Mouse (Mus musculus) embryonic facial prominence, embryonic 12.5 days (tissue): ENCODE results near the gene Akr1cl. TPM values are rescaled to one million over a fixed set of nuclear protein-coding genes. Genes with fewer than 3 reads are reported as not detected.

Experiments
- ATAC-seq: fragments of 200-750 bp; cut with Nextera tagmentation; 2 replicates; pipeline ENCODE4 v1.8.0; 2017; ENCODE audit not compliant: insufficient number of reproducible peaks, insufficient read depth, low FRiP score, low TSS enrichment
- H3K27ac ChIP-seq: fragments of 300-500 bp; sonication (generic); 2 replicates; pipeline ENCODE4 v1.5.1; 2016; ENCODE audit warnings: mild to moderate bottlenecking
- H3K27me3 ChIP-seq: fragments of 300-500 bp; sonication (generic); 2 replicates; pipeline ENCODE4 v1.6.1; 2016; ENCODE audit warnings: mild to moderate bottlenecking, moderate library complexity
- H3K36me3 ChIP-seq: fragments of 300-500 bp; sonication (generic); 2 replicates; pipeline ENCODE4 v1.6.1; 2016; ENCODE audit warnings: mild to moderate bottlenecking
- H3K4me1 ChIP-seq: fragments of 300-500 bp; sonication (generic); 2 replicates; pipeline ENCODE4 v1.6.1; 2016
- H3K4me2 ChIP-seq: fragments of 300-500 bp; sonication (generic); replicated peaks from 2 replicates; pipeline ENCODE4 v1.6.1; 2016; ENCODE audit warnings: mild to moderate bottlenecking, moderate library complexity
- H3K4me3 ChIP-seq: fragments of 300-500 bp; sonication (generic); 2 replicates; pipeline ENCODE4 v1.5.1; 2016; ENCODE audit warnings: mild to moderate bottlenecking
- H3K9ac ChIP-seq: fragments of 300-500 bp; sonication (generic); 2 replicates; pipeline ENCODE4 v1.6.1; 2016; ENCODE audit warnings: mild to moderate bottlenecking, moderate library complexity
- H3K9me3 ChIP-seq: fragments of 300-500 bp; sonication (generic); 2 replicates; pipeline ENCODE4 v1.6.1; 2016; ENCODE audit warnings: mild to moderate bottlenecking, moderate library complexity
- WGBS: fragments of 180-500 bp; shearing (Covaris S2); methylation state at CpG from one replicate; pipeline ENCODE4 v1.1.7; 2016; 5-methylcytosine and 5-hydroxymethylcytosine counted together
- polyA plus RNA-seq: library from polyadenylated mRNA; unstranded; fragments of >200 nt; fragmentation: Nextera tagmentation; extraction: Ambion mirVana; gene quantifications from 2 replicates; pipeline ENCODE4 v1.2.1, GENCODE M21; 2016

Akr1cl gene
- polyA plus RNA-seq, 1 experiment from 2014 or later = 0.50 TPM

DNA sequence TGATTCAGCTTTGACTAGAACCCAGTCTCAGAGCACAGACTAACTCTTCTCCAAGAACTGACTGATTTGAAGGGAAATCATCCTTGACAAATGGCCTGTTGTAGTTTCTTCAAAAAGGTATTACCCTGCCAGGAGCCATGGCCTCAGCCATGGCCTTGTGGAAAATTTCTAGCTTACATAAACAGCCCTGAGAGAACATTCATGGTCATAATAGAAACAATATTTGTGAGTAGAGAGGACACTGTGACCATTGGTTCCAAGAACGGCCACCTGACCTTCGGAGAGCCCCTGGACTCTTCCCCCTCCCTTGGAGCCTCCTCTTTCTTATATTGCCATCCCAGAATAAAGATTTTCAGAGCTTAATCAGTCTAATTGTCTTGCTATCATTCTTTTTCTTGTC is 10.9 kb upstream of the Akr1cl start:
- H3K9ac ChIP-seq = no peak overlapping the region
- no peaks in the 10 kb centered on the region for H3K36me3 ChIP-seq
- no peaks in the 10 kb centered on the region for H3K27me3 ChIP-seq
- ATAC-seq = no peak
- H3K4me1 ChIP-seq = no peaks in the 10 kb centered on the region
- no peaks in the 10 kb centered on the region for H3K9me3 ChIP-seq
- no peak overlapping the region for H3K4me2 ChIP-seq
- 87% methylated on average over 2 of the region's 2 CpGs for WGBS
- H3K27ac ChIP-seq = no peak overlapping the region
- H3K4me3 ChIP-seq = no peak overlapping the region

DNA sequence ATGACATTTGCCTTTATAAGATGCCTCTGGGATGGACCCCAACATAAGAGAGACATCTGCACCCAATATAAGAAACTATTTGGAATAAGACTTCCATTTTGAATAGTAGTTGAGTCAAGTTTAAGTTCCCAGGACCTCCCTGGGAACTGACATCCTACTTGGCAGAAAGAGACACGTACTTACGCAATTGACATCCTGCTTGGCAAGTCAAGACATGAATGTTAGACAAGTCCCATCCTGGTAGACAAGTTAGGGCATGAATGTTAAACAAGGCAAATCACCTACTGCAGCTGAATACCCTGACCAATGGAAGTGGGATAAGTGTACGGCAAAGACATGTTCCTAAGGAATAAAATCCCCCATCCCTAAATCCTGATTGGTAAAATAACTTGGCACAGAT is 9.3 kb upstream of the Akr1cl start:
- H3K27me3 ChIP-seq = no peaks in the 10 kb centered on the region
- H3K4me3 ChIP-seq = no peak overlapping the region
- H3K9me3 ChIP-seq = no peaks in the 10 kb centered on the region
- H3K27ac ChIP-seq = no peak overlapping the region
- no peak overlapping the region for H3K9ac ChIP-seq
- H3K36me3 ChIP-seq = no peaks in the 10 kb centered on the region
- ATAC-seq = no peak
- no peak overlapping the region for H3K4me2 ChIP-seq
- 90% methylated on average over 3 of the region's 3 CpGs for WGBS
- H3K4me1 ChIP-seq = no peaks in the 10 kb centered on the region

DNA sequence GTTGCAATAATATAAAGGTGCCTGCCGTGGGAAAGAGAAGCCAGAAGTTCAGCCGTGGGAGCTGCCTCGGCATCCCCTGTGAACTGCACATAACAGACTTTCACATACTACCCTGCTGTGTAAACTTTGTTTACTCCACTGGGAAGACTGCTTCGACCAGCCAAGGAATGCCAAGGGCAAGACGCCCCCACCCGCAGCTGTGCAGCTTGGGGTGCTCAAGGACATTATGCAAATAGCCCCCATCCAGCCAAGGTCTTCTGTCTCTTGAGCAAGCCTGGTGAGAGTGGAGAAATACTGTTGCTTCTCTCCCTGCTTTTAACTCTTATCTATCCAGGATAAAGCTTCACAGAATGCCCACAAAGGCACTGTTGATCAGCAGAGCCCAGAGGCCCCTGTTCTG is 8.2 kb upstream of the Akr1cl start:
- H3K4me3 ChIP-seq = no peak overlapping the region
- no peaks in the 10 kb centered on the region for H3K9me3 ChIP-seq
- no peak overlapping the region for H3K9ac ChIP-seq
- WGBS = 80% methylated on average over 6 of the region's 6 CpGs
- H3K36me3 ChIP-seq = no peaks in the 10 kb centered on the region
- H3K4me2 ChIP-seq = no peak overlapping the region
- H3K4me1 ChIP-seq = no peaks in the 10 kb centered on the region
- H3K27ac ChIP-seq = no peak overlapping the region
- H3K27me3 ChIP-seq = no peaks in the 10 kb centered on the region
- ATAC-seq = no peak

DNA sequence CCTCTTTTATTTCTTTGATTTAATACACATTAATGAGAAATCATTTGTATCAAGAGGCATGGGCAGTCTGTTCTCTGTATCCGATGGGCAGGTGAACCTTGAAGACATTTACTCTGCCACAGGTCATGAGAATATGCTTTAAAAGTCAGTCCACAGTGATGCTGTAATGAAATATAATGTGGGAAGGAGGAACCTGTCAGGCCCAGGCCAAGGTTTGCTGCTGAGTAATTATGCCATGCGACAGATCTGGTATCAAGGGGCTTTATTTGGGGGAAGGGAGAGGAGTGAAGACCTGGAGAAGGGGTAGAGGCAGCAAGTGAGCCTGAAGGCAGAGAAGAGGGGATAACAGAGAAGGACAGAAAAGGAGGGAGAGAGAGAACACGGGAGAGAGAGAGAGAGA is 7.1 kb upstream of the Akr1cl start:
- WGBS = 80% methylated on average over 3 of the region's 3 CpGs
- Histone ChIP-seq H3K4me2 (no peak overlapping the region), H3K9ac (no peak overlapping the region), H3K4me1 (no peaks in the 10 kb centered on the region), H3K9me3 (no peaks in the 10 kb centered on the region), H3K4me3 (no peak overlapping the region), H3K27ac (no peak overlapping the region), H3K36me3 (no peaks in the 10 kb centered on the region), H3K27me3 (no peaks in the 10 kb centered on the region)
- no peak for ATAC-seq

DNA sequence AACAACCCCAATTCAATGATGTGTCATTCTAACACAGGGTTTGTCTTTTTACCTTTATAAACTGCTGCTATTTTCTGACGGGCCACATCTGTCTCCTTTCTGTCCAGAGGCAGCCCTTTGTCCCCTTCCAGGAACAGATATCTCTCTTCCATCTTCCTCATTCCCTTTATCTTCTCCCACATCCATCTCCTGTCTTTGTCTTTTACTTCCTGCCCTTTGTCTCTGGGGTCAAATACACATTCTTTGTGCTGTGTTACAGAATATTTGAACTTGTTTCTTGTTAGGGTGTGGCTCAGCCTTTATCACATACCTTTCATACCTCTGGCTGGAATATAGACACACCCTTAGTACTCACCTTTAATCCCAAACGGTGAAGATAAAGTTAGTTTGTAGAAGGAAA is 5.0 kb upstream of the Akr1cl start:
- H3K4me2 ChIP-seq = no peak overlapping the region
- H3K27me3 ChIP-seq = no peaks in the 10 kb centered on the region
- H3K27ac ChIP-seq = no peak overlapping the region
- H3K9me3 ChIP-seq = no peaks in the 10 kb centered on the region
- H3K4me1 ChIP-seq = no peaks in the 10 kb centered on the region
- H3K36me3 ChIP-seq = no peaks in the 10 kb centered on the region
- H3K4me3 ChIP-seq = no peak overlapping the region
- WGBS = 74% methylated on average over 2 of the region's 2 CpGs
- H3K9ac ChIP-seq = no peak overlapping the region
- no peak for ATAC-seq

DNA sequence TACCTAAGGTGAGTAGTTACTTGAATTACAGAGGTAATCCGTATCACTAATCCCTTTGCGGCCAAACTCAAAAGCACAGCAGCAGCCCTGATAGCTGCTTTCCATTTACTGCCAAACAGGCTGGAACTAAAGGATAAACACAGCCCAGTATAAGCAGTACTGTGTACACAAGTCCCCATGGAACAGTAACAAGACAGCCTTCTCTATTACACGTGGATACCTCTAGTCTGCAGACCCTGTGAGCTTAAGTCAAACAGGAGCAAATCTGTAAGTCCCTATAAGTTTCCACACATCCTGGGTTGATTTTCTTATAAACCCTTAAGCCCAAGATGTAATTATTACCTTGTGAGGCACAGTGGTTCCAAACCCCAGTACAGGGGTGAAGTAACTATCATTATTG is 3.0 kb upstream of the Akr1cl start:
- Histone ChIP-seq H3K27me3 (no peaks in the 10 kb centered on the region), H3K9ac (no peak overlapping the region), H3K4me1 (no peaks in the 10 kb centered on the region), H3K27ac (no peak overlapping the region), H3K4me3 (no peak overlapping the region), H3K9me3 (no peaks in the 10 kb centered on the region), H3K36me3 (no peaks in the 10 kb centered on the region), H3K4me2 (no peak overlapping the region)
- no peak for ATAC-seq
- WGBS = 22% methylated on average over 3 of the region's 3 CpGs

DNA sequence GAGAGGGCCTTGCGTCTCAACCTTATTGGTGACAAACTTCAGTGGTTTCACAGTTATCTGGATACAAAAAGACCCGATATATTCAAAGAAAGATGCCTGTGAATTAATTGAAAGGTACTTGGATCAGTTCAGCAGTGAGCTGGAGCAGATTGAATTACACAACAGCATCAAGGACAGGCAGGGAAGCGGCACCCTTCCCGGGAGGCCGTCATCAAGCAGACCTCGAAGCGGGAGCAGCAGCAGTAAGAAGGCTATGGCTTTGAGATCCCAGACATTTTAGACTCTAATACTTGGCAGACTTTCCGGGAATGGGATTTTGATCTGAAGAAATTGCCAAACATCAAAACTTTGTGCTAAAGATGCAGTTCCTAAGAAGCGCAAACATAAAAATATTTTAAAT is 4.4 kb downstream of the Akr1cl start:
- Histone ChIP-seq H3K27ac (no peak overlapping the region), H3K4me3 (no peak overlapping the region), H3K27me3 (no peaks in the 10 kb centered on the region), H3K4me2 (no peak overlapping the region), H3K9me3 (no peaks in the 10 kb centered on the region), H3K36me3 (no peaks in the 10 kb centered on the region), H3K4me1 (peaks cover 6% of the 10 kb centered on the region; the same call in 1 of the 2 replicates), H3K9ac (no peak overlapping the region)
- ATAC-seq = no peak
- 54% methylated on average over 9 of the region's 9 CpGs for WGBS

DNA sequence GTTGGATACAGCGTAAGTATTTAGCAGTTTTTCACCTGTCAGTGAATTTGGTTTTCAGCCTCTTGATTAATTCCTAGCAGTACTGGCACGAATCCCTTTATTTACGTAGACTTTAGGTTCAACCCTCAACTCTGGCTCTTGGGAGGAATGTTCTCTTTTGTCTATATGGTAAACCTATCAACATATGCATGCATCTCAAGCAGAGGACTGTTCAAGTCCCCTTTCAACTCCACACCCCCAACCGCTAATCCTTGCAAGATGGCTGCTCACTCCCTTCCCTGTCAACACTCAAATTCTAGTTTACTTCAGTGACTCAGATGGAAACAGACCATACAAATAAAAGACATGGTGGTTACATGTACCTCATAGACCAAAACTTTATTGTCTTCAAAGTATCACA is 19.8 kb downstream of the Akr1cl start:
- no peak overlapping the region for H3K4me2 ChIP-seq
- ATAC-seq = no peak
- no peak overlapping the region for H3K9ac ChIP-seq
- H3K27ac ChIP-seq = no peak overlapping the region
- no peaks in the 10 kb centered on the region for H3K27me3 ChIP-seq
- no peak overlapping the region for H3K4me3 ChIP-seq
- H3K36me3 ChIP-seq = no peaks in the 10 kb centered on the region
- H3K9me3 ChIP-seq = no peaks in the 10 kb centered on the region
- H3K4me1 ChIP-seq = no peaks in the 10 kb centered on the region
- 79% methylated on average over 4 of the region's 4 CpGs for WGBS

DNA sequence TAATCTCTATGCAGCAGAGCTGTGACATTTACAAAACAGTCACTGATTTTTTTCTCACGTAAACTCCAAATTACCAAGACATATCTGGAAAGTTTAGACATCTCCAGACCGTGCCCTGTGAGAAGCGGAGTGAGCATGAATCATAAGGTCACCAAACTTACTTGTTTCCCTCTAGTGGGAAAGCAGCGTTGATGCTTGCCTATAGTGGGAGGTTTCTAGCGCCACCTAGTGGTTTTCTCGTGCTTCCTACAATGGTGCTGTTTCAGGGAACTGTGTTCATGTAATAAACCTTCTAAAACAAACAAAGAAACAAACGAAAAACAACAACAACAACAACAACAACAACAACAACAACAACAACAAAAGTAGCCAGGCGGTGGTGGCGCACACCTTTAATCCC is 22.4 kb downstream of the Akr1cl start:
- ATAC-seq = no peak
- Histone ChIP-seq H3K36me3 (no peaks in the 10 kb centered on the region), H3K4me1 (no peaks in the 10 kb centered on the region), H3K9ac (no peak overlapping the region), H3K27ac (no peak overlapping the region), H3K4me2 (no peak overlapping the region), H3K27me3 (no peaks in the 10 kb centered on the region), H3K9me3 (no peaks in the 10 kb centered on the region), H3K4me3 (no peak overlapping the region)
- 13% methylated on average over 9 of the region's 9 CpGs for WGBS

DNA sequence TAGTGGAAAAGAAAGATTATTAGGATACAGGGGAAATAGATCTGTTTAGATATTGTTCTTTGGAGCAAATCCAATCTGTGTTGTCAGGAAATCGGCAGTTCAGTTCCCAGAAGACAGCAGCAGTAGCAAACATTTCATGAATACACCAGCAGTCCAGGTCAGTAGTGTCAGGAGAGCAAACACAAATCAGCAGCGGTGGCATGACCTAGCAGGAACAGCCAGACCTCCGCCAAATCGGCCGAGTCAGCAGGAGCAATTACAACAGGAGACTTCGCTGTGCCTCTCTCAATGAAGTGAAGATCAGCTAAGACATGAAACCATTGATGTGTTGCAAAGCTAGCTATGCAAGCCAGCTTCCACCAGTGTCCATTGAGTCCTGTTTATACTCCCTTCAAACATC is 27.0 kb downstream of the Akr1cl start:
- no peak for ATAC-seq

DNA sequence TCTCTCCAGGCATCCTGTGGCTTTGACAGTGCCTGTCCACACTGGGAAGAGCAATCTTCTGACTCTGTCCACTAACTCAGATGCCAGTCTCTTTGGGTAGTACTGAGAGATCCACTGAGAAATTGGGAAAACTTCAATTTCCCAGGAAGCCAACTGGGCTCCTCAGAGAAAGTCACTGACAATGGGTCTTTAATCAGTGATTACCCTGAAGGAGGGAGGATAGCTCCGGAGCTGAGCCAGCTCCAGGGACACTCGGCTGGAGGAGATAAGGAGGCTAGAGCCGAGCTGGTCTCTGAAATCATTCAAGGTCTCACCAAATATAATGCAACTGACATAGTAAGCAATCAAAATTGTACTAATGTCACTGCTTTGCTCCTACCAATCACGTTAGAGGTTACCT is 28.0 kb downstream of the Akr1cl start:
- WGBS = 81% methylated on average over 4 of the region's 4 CpGs
- Histone ChIP-seq H3K4me2 (no peak overlapping the region), H3K36me3 (no peaks in the 10 kb centered on the region), H3K27me3 (no peaks in the 10 kb centered on the region), H3K9ac (no peak overlapping the region), H3K4me3 (no peak overlapping the region), H3K27ac (no peak overlapping the region), H3K9me3 (no peaks in the 10 kb centered on the region), H3K4me1 (no peaks in the 10 kb centered on the region)
- ATAC-seq = no peak

More for the DNA sequence above, 27.0 kb downstream of the Akr1cl start:
- Histone ChIP-seq H3K9ac (no peak overlapping the region), H3K27ac (no peak overlapping the region), H3K36me3 (no peaks in the 10 kb centered on the region), H3K27me3 (no peaks in the 10 kb centered on the region), H3K4me2 (no peak overlapping the region), H3K4me1 (no peaks in the 10 kb centered on the region), H3K9me3 (no peaks in the 10 kb centered on the region), H3K4me3 (no peak overlapping the region)
- WGBS = 88% methylated on average over 6 of the region's 6 CpGs

DNA sequence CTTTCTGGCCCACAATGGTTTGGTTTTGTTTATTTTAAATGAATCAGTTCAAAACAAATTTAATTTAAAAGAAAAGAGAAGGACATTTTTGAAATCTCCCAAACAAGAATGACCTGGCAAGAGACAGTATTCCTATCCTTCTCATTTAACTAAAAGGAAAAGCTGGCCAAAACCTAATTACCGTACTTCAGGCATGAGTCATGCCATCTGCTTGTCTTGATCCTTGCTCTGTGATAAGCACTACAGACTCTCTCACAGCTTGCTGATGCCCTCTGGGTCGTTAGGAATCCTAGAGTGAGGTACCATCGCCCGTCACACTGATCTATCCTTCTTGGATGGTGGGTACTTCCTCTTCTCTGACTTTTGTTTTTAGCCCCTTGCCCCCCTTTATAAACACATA is 39.4 kb downstream of the Akr1cl start:
- no peaks in the 10 kb centered on the region for H3K4me1 ChIP-seq
- WGBS = 74% methylated on average over 4 of the region's 4 CpGs
- no peaks in the 10 kb centered on the region for H3K9me3 ChIP-seq
- no peak overlapping the region for H3K4me3 ChIP-seq
- no peak overlapping the region for H3K27ac ChIP-seq
- no peak overlapping the region for H3K9ac ChIP-seq
- no peak overlapping the region for H3K4me2 ChIP-seq
- ATAC-seq = no peak
- no peaks in the 10 kb centered on the region for H3K27me3 ChIP-seq
- no peaks in the 10 kb centered on the region for H3K36me3 ChIP-seq

DNA sequence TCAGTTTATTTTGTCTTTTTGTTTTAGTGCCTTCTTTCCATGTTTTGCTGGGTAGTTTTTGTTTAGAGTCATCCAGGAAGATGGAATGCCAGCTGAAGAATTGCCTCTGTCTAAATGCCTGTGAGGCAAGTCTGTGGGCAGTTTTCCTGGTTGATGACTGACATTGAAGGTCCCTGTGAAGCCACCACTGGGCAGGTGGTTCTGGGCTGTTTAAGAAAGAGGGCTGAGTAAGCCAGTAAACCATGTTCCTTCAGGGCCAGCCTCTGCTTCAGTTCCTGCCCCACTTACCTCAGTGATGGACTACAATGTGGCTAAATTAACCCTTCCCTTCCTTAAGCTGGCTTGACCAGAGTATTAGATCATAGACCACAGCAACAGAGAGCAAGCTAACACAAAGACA is 44.4 kb downstream of the Akr1cl start:
- Histone ChIP-seq H3K4me1 (no peaks in the 10 kb centered on the region), H3K9ac (no peak overlapping the region), H3K27ac (no peak overlapping the region), H3K4me3 (no peak overlapping the region), H3K4me2 (no peak overlapping the region), H3K9me3 (no peaks in the 10 kb centered on the region), H3K36me3 (no peaks in the 10 kb centered on the region), H3K27me3 (no peaks in the 10 kb centered on the region)
- ATAC-seq = no peak
